Mouse (Mus musculus) heart, embryonic 11.5 days (tissue): ENCODE measurements around the gene Wfdc2. TPM values are rescaled to one million over a fixed set of nuclear protein-coding genes. Genes with fewer than 3 reads are reported as not detected.
"Not testable (repeated sequence)": the region's sequence is repeated elsewhere in the genome, so short reads cannot be mapped to it uniquely, and the experiment has no call there.

Experiments
- ATAC-seq: fragments of 200-750 bp; cut with Nextera tagmentation; replicated peaks from 2 replicates; pipeline ENCODE4 v1.8.0; 2017; ENCODE audit warnings: moderate library complexity; ENCODE audit not compliant: insufficient number of reproducible peaks, low FRiP score, low TSS enrichment
- H3K27ac ChIP-seq: fragments of 300-500 bp; sonication (generic); 2 replicates; pipeline ENCODE4 v1.5.1; 2014; ENCODE audit warnings: mild to moderate bottlenecking, low read depth, low read length
- H3K27me3 ChIP-seq: fragments of 300-500 bp; sonication (generic); 2 replicates; pipeline ENCODE4 v1.6.1; 2014; ENCODE audit warnings: mild to moderate bottlenecking, low read length, mixed read lengths; ENCODE audit not compliant: control insufficient read depth, insufficient read depth
- H3K36me3 ChIP-seq: fragments of 300-500 bp; sonication (generic); 2 replicates; pipeline ENCODE4 v1.6.1; 2014; ENCODE audit warnings: mild to moderate bottlenecking, low read length, moderate library complexity, mixed read lengths; ENCODE audit not compliant: control insufficient read depth, insufficient read depth
- H3K4me1 ChIP-seq: fragments of 300-500 bp; sonication (generic); 2 replicates; pipeline ENCODE4 v1.6.1; 2014; ENCODE audit warnings: low read length; ENCODE audit not compliant: control insufficient read depth, insufficient read depth
- H3K4me2 ChIP-seq: fragments of 300-500 bp; sonication (generic); 2 replicates; pipeline ENCODE4 v1.6.1; 2014; ENCODE audit warnings: mild to moderate bottlenecking, moderate library complexity
- H3K4me3 ChIP-seq: fragments of 300-500 bp; sonication (generic); 2 replicates; pipeline ENCODE4 v1.5.1; 2014; ENCODE audit warnings: low read depth, low read length
- H3K9ac ChIP-seq: fragments of 300-500 bp; sonication (generic); 2 replicates; pipeline ENCODE4 v1.6.1; 2014; ENCODE audit warnings: mild to moderate bottlenecking, low read depth, low read length, moderate library complexity
- H3K9me3 ChIP-seq: fragments of 300-500 bp; sonication (generic); replicated peaks from 2 replicates; pipeline ENCODE4 v1.6.1; 2016; ENCODE audit warnings: low read length; ENCODE audit not compliant: control insufficient read depth
- WGBS: fragments of 180-500 bp; shearing (Covaris S2); extraction: QIAGEN DNeasy Blood & Tissue Kit; methylation state at CpG from one replicate; pipeline ENCODE4 v1.1.7; 2014; ENCODE audit not compliant: insufficient replicate concordance; 5-methylcytosine and 5-hydroxymethylcytosine counted together
- polyA plus RNA-seq: library from polyadenylated mRNA; unstranded; fragments of >200 nt; fragmentation: Nextera tagmentation; extraction: Ambion mirVana; gene quantifications from 2 replicates; pipeline ENCODE4 v1.2.1, GENCODE M21; 2014

Wfdc2 gene
- polyA plus RNA-seq, 1 experiment from 2014 or later: 10.3 TPM

- Histone ChIP-seq H3K36me3 (no peaks in the 10 kb centered on the region), H3K27ac (no peak overlapping the region), H3K4me3 (no peak overlapping the region), H3K9ac (no peak overlapping the region), H3K9me3 (no peaks in the 10 kb centered on the region), H3K27me3 (peaks cover 14% of the 10 kb centered on the region), H3K4me2 (no peak overlapping the region), H3K4me1 (0 out of 2 replicates have a peak, but pooled peaks cover 4% of the 10 kb centered on the region)
- ATAC-seq: no peak
- WGBS: 80% methylated on average over 8 of the region's 8 CpGs
These were observed 3.8 kb upstream of the Wfdc2 start for GRCm38 (mm10) chr2:164558426-164558825.

DNA sequence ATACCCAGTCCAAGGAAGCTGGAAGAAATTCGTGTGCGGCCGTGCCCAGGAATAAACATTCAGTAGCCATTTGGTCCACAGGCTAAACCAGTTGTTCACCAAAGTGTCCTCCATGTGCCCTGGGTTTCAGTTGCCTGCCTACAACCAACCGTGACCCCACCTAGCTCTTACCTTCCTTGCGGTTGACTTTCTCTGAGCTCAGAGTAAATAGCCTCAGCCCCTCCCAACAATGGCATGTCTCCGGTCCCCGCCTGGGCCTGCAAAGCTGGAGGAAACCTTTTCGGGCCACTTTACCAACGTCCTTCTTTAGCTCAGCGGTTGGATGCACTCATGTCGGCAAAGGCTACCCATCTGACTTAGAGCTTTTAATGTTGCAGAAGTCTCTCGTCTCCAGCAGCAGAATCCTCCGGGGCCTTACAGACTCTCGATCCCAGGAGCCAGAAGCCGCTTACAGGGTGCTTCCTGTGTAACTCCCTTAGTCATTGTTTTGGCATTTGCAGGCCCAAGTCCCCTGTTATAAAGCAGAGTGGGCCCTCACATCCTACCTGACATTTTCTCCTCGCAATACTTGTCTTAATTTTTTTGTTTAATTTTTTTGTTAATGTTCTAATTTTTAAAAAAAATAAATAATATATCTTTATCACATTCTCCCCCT lies 3.1 kb upstream of the Wfdc2 start:
- Histone ChIP-seq H3K4me3 (no peak overlapping the region), H3K9me3 (no peaks in the 10 kb centered on the region), H3K36me3 (no peaks in the 10 kb centered on the region), H3K4me2 (no peak overlapping the region), H3K4me1 (0 out of 2 replicates have a peak, but pooled peaks cover 4% of the 10 kb centered on the region), H3K27ac (no peak overlapping the region), H3K9ac (no peak overlapping the region), H3K27me3 (peaks cover 15% of the 10 kb centered on the region)
- WGBS: 32% methylated on average over 16 of the region's 16 CpGs
- no peak for ATAC-seq

DNA sequence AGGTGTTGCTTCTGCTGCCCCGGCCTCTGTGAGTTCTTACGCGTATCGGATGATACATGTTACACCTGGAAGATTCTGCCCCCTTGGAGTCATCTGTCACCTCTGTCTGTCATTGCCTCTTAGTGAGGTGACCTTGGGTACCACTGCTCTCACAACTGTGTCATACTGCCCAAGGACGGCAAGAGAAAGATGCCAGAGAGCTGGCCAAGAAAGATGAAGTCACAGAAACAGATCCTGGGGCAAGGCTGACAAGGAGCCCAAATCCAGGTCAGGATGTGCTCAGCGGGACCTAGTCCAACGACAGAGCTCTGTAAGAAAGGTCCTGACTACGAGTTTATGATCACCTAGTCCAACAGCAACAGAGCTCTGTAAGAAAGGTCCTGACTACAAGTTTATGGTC lies 2.1 kb upstream of the Wfdc2 start:
- WGBS: 83% methylated on average over 8 of the region's 8 CpGs
- no peaks in the 10 kb centered on the region for H3K36me3 ChIP-seq

DNA sequence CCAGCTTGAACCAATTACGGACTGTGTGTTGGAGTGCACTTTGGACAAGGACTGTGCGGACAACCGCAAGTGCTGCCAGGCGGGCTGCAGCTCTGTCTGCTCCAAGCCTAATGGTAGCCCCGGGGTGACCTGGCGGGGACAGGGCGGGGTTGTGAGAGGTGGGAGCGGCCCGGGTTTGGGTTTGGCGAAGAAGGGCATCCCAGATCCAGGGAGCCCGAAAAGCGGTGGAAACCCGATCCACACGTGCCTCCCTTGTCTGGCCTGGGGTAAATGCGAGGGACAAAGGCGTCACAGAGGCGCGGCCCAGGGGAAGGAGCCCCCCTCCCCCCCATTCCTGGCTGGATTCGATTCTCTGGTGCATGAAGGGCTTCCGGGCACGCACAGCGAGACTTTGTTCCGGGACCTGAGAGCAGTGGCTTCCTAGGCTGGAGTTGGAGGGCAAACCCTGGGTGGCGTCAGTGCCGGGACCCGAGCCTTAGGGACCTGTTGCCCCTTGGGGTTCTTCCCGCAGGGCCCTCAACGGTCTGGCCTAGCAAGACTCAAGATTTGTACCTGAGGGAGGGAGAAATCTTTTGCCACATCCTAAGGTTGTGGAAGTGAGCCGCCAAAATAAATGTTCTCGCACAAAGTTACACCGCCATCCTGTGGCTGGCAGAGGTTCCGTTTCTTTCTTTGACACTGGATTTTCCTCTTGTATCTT lies 1.3 kb downstream of the Wfdc2 start:
- Histone ChIP-seq H3K4me1 (0 out of 2 replicates have a peak, but pooled peaks cover 4% of the 10 kb centered on the region), H3K4me3 (peak overlapping the region; percentile 52), H3K4me2 (peak overlapping the region; percentile 97), H3K27me3 (peaks cover 21% of the 10 kb centered on the region), H3K9me3 (no peaks in the 10 kb centered on the region), H3K36me3 (no peaks in the 10 kb centered on the region), H3K27ac (no peak overlapping the region), H3K9ac (peak overlapping the region; percentile 72)
- WGBS: under 1% methylated on average over 32 of the region's 32 CpGs
- ATAC-seq: peak; percentile 41; the same call in 1 of the 2 replicates

More for the DNA sequence above, 2.1 kb upstream of the Wfdc2 start:
- ATAC-seq: no peak
- Histone ChIP-seq H3K9ac (no peak overlapping the region), H3K4me2 (no peak overlapping the region), H3K9me3 (no peaks in the 10 kb centered on the region), H3K4me3 (no peak overlapping the region), H3K27me3 (peaks cover 18% of the 10 kb centered on the region), H3K4me1 (0 out of 2 replicates have a peak, but pooled peaks cover 4% of the 10 kb centered on the region), H3K27ac (no peak overlapping the region)

- WGBS: 67% methylated on average over 5 of the region's 5 CpGs
- no peak overlapping the region for H3K4me3 ChIP-seq
- 0 out of 2 replicates have a peak, but pooled peaks cover 4% of the 10 kb centered on the region for H3K4me1 ChIP-seq
- H3K27ac ChIP-seq: no peak overlapping the region
- H3K36me3 ChIP-seq: no peaks in the 10 kb centered on the region
- H3K9ac ChIP-seq: no peak overlapping the region
- peaks cover 21% of the 10 kb centered on the region for H3K27me3 ChIP-seq
- no peak for ATAC-seq
- H3K9me3 ChIP-seq: no peaks in the 10 kb centered on the region
- H3K4me2 ChIP-seq: no peak overlapping the region
These were observed 2.1 kb downstream of the Wfdc2 start for GRCm38 (mm10) chr2:164564346-164564745.

DNA sequence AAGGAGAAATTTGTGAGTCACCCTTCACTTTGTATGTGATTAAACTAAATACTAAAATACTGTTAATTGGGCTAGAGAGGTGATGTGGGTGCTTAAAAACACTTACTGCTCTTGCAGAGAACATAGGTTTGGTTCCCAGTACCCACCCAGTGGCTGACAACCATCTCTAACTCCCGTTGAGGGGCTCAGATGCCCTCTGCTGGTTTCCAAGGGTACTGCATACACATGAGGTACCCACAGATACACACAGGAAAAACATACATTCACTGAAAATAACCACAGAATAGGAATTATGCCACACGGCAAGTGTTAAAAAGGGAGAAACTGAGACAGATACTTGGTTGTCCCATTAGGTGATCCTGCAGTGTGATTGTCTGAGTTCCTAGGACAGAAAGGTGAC lies 4.8 kb downstream of the Wfdc2 start:
- Histone ChIP-seq H3K27me3 (peaks cover 18% of the 10 kb centered on the region), H3K4me1 (0 out of 2 replicates have a peak, but pooled peaks cover 4% of the 10 kb centered on the region)
- WGBS: 82% methylated on average over 2 of the region's 2 CpGs

DNA sequence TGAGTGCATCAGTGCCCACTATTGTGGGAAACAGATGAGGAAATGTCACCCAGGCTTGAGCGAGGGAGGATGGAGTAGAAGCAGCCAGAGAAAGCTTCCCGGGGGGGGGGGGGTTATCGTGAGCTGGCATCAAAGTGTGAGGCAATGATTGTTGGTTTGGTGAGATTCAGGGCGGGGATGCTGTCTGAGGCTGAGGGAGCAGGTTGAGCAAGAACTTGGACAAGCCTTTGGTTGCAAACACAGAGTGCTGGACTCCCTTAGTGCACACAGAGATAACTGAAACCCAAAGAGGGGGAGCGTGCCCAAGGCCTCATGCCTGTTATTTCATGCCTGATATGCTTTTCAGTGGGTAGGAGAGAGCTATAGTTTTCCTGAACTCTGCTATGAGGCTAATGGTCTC lies 5.2 kb downstream of the Wfdc2 start:
- Histone ChIP-seq H3K27ac (no peak overlapping the region), H3K27me3 (peaks cover 13% of the 10 kb centered on the region), H3K4me1 (0 out of 2 replicates have a peak, but pooled peaks cover 4% of the 10 kb centered on the region), H3K4me2 (no peak overlapping the region), H3K9ac (no peak overlapping the region), H3K4me3 (no peak overlapping the region), H3K36me3 (no peaks in the 10 kb centered on the region), H3K9me3 (no peaks in the 10 kb centered on the region)
- WGBS: 72% methylated on average over 5 of the region's 5 CpGs
- no peak for ATAC-seq

More for the DNA sequence above, 4.8 kb downstream of the Wfdc2 start:
- H3K9ac ChIP-seq: no peak overlapping the region
- no peak overlapping the region for H3K4me2 ChIP-seq
- no peak overlapping the region for H3K4me3 ChIP-seq
- H3K9me3 ChIP-seq: no peaks in the 10 kb centered on the region
- ATAC-seq: no peak
- H3K27ac ChIP-seq: no peak overlapping the region
- no peaks in the 10 kb centered on the region for H3K36me3 ChIP-seq

GRCm38 (mm10) chr2:164573359-164573758 lies 11.1 kb downstream of the Wfdc2 start, which contains the start of gene Spint3:
Gene Spint3, minus strand, starts transcription at chr2:164573459.
- not testable (repeated sequence) for H3K27me3 ChIP-seq, H3K27ac ChIP-seq, H3K9ac ChIP-seq, H3K4me1 ChIP-seq, H3K9me3 ChIP-seq, H3K4me2 ChIP-seq, ATAC-seq, H3K36me3 ChIP-seq, H3K4me3 ChIP-seq
- WGBS: 71% methylated on average over 6 of the region's 6 CpGs
